Mouse (Mus musculus): ENCODE measurements around the gene Lmx1b.

Lmx1b gene

DNA sequence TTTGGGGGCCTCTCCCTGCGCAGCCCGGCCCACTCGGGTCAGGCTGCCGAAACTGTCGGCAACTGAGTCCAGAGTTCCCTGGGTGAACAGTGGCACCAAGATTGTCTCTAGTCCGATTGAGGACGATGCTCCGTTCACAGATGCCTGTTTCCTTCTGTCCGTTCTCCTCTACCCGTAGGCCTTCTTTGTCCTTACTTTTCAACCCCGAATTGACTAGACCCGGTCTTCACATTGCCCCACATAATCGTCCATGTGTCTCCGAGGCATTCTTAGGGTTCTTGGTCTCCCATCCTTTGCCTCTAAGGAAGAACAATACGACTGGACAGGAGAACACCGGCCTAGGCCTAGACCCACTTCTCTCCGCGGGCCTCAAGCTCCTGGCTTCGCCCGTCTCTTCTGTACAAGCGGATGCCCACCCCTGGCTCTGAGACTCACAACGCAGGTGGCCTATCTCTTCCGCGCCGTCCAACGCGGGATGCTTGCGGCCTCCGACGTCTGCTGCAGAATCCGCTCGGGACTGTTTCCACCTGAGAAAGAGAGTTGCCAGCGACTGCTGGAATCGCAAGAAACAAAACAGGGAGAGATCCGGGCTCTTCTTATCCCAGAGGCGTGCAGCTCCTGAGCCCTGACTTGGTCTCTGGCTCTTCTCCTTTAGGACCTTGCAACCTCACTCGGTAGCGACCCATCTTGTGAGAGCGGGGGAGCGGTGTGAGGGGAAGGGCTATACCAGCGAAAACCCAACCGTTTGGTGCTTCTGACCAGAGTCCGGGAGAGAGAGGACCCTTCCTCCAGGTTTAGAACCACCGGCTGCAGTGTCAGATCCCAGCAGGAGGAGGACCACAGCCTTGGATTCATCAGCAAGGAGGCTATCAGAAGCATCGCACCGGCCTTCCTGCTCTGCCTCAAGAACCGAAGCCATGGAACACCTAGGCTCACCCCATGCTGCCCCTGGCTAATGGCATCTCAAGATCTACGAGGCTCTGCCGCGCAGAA is 3.7 kb upstream of the Lmx1b start:
- DNase-seq (ENCODE audit: low read depth, low spot score) = no peak

DNA sequence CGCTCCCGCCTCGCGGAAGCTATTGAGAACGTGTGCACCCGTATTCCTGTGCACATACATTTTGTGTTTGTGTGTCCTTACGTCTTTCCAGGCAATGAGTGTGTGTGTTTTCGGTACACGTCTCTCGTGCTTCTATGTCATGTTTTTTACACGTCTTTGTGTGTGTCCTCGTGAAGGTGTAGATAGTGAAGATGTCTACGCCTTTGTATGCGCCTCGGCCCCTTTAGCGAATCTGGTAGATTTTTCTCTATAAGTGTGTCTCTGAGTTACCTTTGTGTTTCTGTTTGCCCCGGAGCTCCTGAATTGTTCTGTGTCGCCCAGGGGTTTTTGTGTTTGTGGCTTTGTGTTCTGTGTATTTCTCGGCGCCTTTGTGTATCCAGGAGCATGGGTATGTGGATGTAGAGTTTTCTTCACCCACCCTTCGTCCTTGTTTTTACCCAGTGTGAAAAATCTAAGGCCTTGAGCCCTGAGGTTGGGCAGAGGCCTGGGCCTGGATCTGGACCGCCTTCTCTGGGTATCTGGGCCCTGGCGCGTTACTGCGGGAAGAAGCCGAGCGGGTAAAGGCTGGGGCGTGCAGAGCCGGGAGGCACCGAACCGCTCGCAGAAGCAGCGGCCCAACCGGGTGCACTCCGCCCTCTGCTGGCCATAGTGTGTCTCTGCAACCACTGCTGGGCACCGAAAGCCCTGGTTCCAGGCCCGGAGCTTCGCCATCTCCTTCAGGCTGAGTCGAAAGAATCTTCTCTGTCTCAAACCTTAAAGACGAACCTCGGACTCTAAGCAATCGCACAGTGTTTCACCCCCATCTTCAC is 2.5 kb upstream of the Lmx1b start:
- DNase-seq (ENCODE audit: low read depth, low spot score) = peak; percentile 87

DNA sequence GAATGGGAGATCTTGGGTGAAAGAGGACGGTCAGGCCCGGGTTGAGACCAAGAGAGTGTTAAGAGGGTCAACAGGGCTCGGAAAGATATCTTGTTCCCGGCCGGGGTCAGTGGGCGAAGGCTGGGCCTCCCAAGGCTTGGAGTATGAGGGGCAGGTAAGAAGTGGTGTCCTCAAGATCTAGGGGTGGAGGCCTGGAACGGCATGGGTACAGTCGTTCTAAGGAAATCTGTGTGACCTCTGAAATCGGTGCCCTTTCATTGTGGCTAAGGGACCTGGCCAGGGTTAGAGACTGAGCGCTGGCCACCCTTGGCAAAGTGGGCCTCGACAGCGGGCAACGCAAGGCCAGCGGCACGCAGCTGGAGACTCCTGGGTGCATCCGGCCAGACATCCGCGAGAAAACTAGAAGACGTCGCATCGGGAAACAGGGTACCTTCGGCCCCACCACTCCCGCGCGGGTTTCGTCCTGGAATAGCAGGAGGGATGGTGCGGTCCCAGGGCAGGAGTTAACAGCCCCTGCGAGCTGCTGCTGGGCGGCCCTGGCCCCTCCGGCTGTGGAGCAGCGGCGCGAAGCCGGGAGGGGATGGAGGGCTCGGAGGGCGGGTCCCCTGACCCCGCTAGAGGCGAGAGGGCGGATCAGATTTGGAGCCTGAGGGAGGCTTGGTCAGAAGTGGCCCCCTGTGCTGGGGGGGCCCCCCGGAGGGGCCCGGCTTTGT is 1.7 kb upstream of the Lmx1b start:
- DNase-seq (ENCODE audit: low read depth, low spot score) = peak; percentile 21

DNA sequence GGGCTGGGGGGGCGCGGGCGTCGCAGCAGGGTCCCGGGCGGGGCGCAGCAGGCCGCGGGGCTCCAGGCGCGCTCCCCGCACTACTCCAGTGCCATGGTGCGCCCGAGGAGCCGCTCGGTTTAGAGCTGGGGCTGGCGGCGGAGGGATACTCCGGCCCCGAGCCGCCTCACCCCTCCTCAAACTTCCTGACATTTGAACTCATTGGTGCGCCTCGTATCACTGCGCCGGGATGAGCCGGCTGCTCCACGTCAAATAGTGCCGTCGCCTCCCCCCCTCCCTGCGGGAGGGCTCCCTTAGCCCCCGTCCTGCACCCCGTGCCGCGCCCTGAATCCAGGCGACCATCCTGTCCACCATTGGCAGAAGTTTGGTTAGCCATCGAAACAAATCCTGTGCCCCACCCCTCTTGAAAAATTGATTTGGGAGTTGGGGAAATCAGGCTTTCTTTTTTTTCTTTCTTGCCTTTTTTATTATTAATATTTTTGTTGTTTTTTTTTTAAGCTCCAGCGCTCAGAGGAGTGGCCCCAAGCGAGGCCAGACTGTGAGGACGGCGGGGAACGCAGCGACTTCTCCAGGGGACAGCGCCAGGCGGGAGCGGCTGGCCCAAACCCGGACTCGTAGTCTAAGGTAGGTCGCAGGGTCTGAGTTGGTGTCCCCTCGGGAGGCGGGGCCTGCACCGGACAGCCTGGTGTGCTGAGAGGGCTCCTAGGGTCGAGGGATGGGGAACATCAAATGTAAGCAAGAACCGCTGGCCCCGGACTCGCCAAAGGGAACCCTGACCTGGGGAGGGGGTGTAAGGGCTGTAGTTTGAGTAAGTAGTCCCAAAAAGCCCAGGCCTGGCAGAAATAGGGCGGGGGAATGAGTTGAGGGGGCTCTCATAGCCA is 907 bp upstream of the Lmx1b start:
- DNase-seq (ENCODE audit: low read depth, low spot score) = peak; percentile 82

DNA sequence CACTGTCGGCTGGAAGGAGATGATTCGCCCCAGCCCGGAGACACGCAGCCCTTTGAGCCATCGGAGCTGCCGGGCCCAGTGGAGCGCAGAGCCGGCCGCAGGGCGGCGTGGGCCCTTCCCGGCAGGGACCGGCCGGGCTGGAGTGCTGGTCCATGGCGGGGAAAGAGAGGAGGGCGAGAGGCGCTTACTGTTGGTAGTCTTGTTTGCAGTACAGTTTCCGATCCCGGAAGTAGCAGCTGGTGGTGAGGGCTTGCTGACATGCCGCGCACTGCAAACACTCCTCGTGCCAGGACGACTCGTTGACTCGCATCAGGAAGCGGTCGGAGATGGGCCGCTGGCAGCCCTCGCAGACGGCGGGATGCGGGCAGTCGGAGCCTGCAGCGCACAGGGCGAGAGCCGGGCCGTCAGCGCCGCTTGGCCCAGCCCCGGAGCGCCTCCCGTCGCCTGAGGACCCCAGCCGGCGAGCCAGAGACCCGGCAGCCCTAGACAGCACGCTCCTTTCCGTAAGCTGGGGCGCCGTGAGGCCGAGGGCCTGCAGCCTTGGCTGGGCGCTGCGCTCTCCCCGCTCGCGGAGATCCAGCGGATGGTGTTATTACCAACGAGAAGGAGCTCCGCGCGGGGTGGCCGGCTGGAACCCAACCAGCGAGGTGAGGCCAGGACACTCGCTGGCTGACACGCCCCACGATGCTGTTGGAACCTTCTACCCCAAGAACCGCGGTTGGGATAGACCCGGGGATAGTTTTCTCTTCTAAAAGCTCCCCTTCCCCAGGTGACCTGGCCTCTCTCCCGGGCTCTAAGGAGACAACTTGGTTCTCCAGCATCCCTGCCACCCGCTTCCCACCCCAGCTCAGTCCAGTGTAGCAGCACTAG is 775 bp downstream of the Lmx1b start:
- peak; percentile 48 for DNase-seq (ENCODE audit: low read depth, low spot score)

DNA sequence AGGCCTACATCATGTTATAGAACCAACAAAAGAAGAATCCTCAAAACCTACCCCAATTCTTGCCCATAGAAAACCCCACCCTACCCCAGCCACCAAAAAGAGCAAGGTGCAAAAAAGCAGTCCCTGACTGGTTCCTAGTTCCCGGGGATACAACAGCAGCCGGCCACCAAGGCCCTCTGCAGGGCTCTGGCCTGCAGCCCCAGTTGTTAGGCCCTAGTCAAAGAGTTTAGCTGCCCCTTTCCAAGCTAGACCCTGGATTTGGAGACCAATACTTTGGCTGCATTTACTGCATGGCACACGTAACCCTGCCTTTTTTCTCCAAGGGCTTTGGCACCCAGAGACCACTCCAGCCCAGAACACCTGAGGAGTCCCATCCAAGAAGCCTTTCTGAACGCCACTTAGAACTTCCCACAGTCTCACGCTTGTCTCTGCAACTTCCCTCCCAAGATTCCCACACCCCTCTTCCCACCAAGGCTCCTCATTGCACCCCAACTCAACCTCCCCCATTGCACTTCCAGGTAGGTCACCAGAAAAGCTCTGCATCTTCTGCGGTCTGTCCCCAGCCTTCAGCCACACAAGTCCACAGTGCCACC is 2.1 kb downstream of the Lmx1b start:
- DNase-seq (ENCODE audit: low read depth, low spot score) = no peak

DNA sequence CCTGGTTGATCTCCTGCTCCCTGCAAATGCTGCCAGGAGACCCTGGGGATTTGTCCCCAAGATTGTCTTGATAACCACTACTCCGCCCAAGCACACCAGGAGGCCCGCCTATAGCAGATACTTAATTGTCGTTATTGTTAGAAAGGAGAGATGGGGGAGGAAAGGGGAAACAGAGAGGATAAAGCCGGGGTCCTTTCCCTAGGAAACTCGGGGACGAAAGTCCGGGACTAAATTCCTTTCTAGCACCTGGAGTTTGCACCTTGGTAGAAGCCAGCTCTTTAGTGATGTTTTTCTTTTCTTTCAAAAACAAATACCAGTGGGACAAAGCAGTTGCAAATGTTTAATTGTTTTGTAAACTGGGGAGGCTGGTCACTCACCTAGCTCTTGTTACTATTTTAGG is 3.0 kb downstream of the Lmx1b start:
- no peak for DNase-seq (ENCODE audit: low read depth, low spot score)

DNA sequence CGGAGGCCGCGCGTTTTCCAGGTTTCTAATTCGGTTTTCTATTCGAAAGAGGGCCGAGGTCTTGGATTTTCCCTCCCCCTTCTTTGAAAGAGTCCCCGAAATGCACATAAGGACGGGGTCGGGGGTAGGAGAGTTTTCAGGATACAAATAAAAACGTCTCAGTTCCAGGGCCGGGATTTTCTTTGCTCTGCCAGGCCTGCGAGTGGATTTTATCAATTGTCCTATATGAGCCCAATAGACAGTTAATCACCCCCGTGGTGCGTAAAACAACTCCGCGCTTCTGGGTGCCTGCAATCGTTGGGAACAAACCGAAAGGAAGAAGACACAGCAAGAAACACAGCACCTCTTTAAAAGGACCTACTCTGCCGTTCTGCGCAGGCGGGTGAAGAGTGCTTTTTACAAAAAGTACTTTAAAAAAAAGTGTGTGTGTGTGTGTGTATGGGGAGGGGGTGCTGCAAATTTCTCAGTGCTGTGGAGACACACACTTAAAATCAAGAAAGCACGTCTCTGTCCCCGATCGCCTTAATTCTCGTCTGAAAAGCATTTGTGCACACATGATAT is 3.6 kb downstream of the Lmx1b start:
- no peak for DNase-seq (ENCODE audit: low read depth, low spot score)

DNA sequence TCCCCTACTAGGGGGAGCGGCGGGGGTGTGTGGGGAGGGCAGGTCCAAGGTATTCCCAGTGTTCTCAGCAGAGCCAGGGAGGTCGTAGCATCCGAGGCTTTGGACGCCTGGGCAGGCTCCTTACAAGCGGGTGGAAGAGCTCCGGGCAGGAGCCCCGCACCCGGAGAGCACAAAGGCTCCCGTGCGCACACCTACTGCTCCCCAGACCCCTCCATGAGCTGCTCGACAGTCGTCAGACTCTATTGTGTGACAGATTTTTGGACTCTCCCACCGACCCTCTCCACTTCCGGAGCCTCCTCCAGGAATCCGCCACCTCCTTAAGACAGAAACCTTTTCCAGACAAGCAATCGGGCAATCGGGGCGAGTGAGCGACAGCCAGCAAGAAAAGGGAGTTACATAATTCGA is 4.2 kb downstream of the Lmx1b start:
- no peak for DNase-seq (ENCODE audit: low read depth, low spot score)

DNA sequence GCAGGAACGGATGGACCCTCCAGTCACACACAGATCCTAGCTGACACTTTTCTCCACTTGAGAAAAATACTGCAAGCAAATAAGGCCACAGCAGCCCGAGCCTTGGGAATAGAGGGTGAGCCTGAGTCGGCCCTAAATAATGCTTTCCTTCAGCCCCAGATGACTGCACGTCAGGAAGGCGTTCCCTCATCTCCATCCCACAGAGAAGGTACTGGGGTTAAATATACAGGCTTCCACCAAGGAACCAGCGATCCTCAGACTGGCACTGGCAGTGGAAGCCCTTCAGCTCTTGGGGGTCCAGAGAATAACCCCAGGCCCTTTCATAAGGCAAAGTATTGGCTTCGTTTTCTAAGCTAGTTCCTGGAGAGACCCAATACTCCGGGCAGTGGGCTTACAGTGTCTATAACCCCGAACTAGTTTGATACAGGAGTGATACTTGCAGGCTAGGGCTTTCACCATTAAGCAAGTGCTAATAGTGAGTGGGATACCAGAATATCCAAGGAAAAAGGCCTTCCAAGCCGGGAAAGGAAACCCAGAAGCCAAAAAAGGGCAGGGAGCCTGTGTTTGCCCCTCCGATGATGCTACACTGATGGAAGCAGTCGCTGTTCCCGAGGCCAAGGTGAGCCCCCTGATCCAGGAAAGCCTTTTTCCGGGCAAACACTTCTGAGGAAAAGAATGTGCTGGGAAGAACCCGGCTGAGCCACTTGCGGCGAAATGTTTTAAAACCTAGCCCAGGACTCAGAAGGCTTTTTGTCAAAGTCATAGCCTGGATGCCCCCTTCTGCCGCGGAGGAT is 4.8 kb downstream of the Lmx1b start:
- no peak for DNase-seq (ENCODE audit: low read depth, low spot score)

DNA sequence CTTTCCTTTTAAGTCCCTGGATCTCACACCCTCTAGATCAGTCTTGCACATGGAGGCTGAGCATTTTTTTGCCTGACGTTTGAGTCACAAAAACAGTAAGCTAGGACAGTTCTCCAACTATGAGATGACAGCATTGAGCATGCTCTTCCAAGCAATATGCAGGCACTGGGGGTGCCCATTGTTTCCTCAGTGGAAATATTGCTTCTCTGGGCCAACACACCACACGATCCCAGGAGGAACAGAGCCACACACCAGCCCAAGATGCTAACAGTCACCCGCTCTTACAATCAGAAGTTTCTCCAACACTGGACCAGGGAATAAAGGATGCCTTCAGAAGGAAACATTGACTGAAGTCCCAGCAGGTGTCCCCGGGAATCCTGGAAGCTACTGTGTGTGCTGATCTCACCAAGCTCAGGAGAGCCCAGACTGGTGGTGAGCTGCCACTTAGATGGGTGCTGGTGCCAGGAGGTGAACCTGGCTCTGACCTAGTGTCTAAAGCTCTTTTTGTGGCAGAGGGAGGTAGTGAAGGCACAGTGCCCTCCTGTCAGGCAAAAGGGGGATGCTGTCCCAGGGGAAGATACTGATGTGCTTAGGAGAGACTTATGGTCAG is 5.7 kb downstream of the Lmx1b start:
- DNase-seq (ENCODE audit: low read depth, low spot score) = no peak

DNA sequence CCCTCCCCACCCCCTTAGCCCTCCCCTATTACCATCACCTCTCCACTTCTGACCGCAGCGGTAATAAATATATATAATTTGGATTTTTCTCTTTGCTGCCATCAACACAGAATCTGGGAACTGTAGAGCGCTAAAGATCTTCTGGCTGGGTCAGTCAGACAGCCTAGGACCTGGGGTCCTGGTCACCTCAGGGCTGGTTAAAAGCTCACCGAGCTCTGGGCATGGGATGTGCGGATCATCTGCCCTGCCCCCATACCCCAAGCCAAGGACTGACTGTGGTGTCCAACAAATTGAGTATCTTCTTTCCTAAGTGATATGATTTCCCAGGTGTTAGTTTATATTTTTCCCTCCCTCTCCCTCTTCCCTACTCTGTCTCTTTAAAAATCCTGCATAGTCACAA is 6.4 kb downstream of the Lmx1b start:
- DNase-seq (ENCODE audit: low read depth, low spot score) = no peak

DNA sequence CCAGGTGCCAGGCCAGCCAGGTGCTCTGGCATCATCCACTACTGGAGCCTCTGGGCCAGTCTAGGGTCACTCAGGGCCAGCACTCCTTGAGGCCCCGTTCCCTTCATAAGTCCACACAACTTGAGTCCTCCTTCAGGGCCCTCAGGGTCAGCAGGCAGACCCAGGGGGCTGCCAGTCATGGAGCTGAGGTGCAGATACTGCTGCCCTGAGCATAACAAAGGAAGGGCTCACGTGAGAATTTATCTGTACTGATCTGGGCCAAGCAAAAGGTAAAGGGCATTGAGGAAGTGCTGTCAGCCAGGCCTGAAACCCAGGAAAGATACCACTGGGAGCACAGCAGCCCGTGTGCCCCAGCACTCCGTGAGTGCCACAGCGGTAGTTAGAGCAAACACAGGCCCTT is 7.1 kb downstream of the Lmx1b start:
- no peak for DNase-seq (ENCODE audit: low read depth, low spot score)

DNA sequence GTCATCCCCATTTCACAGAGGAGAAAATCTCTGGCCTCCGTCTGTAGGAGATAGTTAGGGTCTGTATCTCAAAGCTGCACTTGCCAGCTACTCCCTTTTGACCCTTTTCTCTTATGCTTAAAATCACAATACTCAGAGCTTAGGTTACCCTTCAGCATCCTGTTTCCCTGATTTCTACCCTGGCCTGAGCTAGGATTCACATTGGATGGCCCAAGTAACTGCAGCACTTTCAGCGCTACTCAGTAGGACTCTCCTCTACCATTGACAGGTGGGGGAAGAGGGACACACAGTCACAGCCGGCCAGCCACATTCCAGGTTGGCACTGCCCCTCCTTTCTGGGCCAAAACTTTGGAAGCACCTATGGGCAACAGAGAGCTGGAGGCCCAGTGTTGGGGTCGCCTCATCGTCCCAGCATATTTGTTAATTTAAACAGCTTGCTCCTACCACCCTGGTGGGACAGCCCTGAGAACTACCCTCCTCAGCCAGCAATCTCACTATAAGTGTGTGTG is 7.7 kb downstream of the Lmx1b start:
- no peak for DNase-seq (ENCODE audit: low read depth, low spot score)

DNA sequence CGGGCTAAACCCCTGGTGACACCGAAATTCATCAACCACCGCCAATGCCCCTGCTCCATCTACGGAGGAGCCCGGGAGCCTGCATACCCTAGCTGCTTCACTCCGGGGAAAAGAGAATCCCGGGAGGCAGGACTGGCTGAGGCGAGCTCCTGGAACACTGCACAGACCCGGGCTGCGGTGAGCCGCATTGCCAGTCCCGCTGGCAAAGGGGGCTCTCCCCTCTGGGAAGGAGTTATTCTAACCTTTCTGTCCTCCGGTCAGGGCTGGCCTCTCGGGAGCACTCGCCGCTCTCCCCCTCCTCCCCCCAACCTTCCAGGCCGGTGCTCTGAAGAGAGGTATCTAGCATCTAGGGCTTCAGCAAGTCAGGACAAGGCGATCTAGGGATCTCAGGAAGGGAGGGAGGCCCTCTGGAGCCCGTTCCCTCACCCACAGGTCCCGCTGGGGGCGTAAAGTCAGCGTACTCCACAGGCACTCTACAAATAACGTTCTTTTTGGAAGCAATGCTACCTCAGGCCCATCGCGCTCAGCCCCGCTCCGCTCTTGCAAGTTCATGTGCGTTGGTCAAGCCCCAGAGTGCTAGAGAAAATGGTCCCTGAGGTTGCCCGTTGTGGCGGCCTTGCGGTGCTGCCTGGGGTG is 8.5 kb downstream of the Lmx1b start:
- no peak for DNase-seq (ENCODE audit: low read depth, low spot score)

DNA sequence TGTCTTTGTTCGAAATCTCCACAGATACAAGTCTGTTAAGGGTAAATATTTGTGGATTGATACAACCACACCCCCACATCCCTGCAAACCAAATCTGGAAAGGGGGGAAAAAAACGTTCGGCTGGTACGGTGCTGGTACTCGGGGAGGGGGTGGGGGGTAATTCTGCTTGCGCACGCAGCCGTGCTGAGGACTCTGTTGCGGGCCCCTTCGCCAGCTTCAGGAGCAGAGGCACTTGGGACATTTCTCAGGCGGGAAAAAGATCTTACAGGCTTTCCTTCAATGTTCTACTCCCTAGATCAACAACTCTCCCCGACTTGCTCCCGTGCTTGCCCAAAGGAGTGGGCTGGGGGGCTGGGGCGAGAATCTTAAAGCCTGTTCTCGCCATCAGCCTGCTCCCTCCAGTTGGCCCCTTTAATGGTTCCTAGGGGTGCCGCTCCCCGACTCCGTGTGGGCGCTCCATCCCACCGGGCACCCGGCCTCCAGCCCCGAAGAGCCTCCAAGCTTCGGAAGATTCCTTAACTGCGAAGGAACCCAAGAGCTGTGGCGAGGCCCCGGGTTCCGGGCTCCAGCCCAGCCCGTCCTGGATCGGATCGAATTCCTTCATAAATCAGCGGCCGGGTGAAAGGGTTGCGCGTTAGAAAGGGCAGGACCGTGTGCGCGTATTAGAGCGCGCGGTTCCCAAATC is 9.1 kb downstream of the Lmx1b start:
- DNase-seq (ENCODE audit: low read depth, low spot score) = no peak

Data from mesoderm, embryonic 11.5 days (tissue).